Mouse (Mus musculus) urinary bladder, postnatal 25 days (tissue): ENCODE measurements at regions not wholly inside any gene's neighbourhood (a gene's known extent, or its start where the extent isn't known, plus 50 kb on each side); places are given as distances from the start of the nearest gene placed in this dataset.
A peak's percentile ranks its signal among the peaks of the same experiment; 100 is the strongest.
"Not testable (repeated sequence)": the region's sequence is repeated elsewhere in the genome, so short reads cannot be mapped to it uniquely, and the experiment has no call there.

Source experiments
- DNase-seq: peaks from one replicate; pipeline ENCODE4 v3.0.0; 2022; ENCODE audit warnings: low spot score

GRCm38 (mm10) chr1:193536552-193536951 is 166.5 kb upstream of the Camk1g start:
- DNase-seq, result no peak

DNA sequence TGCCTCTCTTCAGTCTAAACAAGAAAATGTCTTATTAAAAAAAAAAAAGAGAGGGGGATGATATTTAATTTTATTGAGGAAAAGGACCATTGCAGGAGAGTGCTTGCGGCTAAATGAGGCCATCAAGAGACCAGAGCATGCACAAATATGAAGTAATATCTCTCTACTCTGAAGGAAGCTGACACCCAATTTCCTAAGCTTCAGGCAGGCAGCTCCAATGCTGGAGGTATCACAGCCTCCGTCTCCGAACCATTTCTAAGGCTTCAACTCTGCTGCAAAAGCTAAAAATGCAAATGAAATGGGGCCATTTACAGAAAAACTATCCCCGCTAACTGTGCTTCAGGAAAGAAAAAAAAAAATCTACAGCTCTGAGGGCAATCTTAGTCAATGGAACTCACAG is 164.4 kb upstream of the Camk1g start:
- DNase-seq, result no peak

- no peak for DNase-seq
Observed at GRCm38 (mm10) chr1:193526501-193526900, 156.4 kb upstream of the Camk1g start.

DNA sequence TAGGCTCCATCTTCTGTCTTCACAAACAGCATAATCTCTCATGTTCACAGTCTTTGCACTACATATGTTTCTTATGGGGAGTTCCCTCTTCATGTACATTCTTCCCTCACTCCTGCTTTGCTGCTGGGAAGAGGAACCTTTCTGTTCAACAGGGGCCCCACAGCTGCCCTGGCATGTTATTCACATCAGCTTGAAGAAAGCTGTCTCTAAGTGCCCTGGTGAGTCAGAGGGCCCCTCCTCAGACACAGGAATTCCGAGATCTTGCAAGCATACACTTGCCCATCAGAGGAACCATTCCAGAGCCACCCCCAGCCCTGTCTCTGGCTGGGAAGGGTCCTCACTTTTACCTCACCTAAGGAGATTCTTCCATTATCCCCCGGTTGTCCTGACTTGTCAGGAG is 151.9 kb upstream of the Camk1g start:
- no peak for DNase-seq

GRCm38 (mm10) chr1:193518840-193519239 is 148.7 kb upstream of the Camk1g start:
- DNase-seq, result no peak

- DNase-seq, result no peak
Observed at GRCm38 (mm10) chr1:193517968-193518367, 147.9 kb upstream of the Camk1g start.

GRCm38 (mm10) chr1:193517293-193517692 is 147.2 kb upstream of the Camk1g start:
- DNase-seq, result no peak

DNA sequence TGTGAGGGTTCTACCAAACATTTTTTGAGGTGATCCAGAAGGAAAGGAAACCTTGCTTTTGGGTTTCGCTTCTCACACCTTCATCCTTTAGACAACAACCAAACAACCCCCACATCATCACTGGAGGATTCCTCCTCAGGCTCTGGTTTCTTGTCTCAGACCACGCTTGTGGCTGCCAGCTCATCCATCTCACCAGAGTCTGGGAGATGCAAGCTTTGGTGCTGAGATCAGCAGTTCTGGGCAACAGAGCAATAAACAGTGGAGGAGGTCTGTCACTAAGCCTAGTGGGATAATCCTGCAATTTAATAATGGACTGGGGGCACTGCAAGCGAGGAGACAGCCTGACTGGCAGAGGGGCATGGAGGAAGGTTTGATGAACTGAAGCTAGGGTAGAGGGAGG is 146.3 kb upstream of the Camk1g start:
- no peak for DNase-seq

DNA sequence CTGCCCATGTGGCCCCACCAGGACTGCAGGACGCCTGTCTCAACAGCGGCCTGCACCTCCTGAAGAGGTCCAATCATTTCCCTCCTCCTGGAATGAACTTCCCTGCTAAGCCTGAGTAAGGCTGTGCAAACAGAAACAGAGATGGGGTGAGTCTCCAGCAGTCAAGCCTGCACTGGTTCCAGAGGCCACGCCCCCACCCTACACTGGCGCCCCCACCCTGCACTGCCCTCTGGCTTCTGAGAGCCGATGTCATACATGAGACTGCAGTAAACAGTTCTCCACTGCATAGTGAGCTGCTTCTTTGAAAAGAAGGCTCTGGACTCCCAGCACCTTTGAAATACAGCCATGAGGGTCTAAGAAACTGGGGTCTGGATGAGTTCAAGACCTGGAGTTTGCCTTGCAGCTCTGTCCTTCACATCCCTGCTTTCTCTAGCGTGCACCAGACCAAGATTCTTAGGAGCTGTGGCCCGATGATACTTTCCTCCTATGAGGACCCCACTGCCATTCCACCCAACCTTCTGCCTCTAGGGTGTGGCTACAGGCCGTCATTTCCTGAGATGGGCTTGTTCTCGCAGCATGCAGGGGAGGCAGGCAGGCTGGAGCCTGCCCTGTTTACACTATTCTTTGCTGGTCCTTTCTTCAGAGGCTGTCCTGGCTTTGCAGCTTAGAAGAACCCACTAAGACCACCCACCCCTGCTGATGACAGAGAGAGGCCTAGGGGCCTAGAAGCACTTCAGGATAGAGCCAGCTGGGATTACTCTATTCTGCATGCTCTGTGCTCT is 144.0 kb upstream of the Camk1g start:
- DNase-seq, result peak; percentile 55

DNA sequence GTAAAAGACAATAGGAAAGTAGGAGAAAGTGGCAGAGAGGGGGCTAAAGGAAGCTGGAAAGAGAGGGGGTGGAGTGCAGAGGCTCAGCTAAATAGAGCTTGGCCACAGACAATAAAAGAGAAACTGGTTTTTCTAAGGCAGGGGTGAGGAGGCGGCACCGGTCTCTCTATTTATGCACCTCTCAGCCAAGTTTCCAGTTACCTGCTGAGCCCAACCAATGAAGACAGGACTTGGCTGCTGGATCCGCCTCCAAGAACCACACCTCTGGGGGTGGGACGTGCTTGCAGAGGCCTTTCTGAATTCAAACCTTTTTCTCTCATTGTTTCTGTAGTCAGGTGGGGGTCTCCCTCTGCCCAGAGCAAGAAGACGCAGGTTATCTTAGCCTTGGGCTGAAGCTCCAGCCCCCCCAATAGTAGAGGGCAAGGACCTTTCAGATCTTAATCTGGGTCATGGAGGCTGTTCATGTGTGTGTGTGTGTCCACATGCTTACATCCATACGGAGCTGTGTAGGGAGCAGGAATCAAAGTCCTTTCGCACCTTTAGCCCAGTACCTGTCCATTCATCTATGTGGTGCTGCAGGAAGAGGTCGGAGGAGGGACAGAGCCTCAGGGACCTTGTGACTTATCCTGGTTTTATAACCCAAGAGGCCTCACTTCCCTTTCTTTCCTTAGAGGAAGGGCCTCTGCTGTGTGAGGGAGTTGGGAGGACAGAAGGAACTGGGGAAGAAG is 140.1 kb upstream of the Camk1g start:
- no peak for DNase-seq

DNA sequence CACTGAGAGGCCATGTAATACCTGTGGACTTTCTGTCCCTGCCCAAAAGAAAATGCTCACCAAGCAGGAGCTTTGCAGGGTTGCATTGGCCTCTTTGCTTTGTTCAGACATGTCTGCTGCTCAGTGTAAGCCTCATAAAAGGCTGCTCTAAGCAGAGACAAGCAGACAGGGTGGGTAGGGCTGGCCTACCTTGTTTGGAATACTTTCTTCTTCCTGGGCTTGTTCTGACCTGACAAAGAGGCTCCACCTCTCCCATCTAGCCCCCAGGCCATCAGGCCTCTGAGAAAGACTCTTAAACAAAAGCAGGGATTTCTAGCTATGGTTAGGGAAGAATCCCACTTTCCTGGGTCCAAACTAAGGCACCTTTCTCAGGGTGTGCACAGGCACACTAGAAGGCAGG is 138.2 kb upstream of the Camk1g start:
- no peak for DNase-seq

DNA sequence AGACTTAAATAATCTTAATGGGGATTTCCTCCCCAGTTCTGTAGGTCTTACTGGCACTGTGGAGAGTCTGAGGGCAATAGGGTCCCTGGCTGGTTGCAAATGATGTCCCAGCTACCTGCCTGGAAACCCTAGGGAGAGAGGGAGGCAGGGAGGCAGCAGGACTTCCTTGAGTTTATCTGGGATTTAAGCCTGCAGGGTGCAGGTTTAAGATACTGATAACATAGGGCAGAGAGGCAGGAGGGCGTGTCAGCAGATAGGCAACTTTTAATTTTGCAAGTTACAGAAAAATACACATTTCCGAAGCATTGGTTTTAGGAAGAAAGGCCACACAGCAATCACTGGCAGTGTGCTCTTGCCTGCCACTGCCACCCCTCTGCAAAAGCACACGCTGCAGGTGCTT is 136.9 kb upstream of the Camk1g start:
- DNase-seq, result no peak

- DNase-seq, result no peak
Observed at GRCm38 (mm10) chr1:193505381-193505780, 135.3 kb upstream of the Camk1g start.

GRCm38 (mm10) chr1:193504611-193505010 is 134.5 kb upstream of the Camk1g start:
- no peak for DNase-seq

GRCm38 (mm10) chr1:193503624-193504325 is 133.7 kb upstream of the Camk1g start:
- peak; percentile 56 for DNase-seq

DNA sequence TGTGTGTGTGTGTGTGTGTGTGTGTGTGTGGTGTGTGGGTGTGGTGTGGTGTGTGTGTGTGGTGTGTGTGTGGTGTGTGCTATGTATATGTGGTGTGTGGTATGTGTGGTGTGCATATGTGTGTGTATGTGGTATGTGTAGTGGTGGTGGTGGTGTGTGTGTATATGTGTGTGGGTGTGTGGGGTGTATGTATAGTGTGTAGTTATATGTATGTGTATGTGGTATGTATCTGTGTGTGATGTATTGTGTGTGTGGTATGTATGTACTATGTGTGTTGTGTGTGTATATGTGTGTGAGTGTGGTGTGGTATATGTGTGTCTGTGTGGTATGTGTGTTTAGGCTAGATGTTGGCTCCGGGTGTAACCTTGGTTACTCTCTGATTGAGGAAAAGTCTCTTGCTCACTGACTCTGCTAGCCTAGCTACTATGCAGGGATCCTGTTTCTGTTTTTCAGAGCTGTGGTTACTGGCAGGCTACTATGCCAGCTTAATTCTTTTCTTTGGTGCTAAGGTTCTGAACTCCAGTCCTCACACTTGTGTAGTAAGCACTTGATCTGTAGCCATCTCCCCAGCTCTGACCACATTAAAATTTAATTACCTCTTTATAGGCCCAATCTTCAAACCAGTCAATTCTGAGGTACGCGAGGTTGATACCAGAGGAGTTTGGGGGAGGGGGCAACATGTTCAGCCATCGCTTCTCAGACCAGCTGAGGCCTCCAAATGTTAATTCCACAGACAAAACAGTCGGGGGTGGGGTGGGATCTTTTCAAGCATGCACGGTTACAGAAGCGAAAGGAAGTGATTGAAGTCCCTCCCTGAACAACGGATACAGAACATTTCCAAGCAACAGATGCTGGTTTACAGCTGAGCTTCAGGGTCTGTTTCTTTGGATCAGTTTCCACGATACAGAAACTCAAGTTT is 126.4 kb upstream of the Camk1g start:
- no peak for DNase-seq

GRCm38 (mm10) chr1:193488039-193488438 is 117.9 kb upstream of the Camk1g start:
- no peak for DNase-seq

DNA sequence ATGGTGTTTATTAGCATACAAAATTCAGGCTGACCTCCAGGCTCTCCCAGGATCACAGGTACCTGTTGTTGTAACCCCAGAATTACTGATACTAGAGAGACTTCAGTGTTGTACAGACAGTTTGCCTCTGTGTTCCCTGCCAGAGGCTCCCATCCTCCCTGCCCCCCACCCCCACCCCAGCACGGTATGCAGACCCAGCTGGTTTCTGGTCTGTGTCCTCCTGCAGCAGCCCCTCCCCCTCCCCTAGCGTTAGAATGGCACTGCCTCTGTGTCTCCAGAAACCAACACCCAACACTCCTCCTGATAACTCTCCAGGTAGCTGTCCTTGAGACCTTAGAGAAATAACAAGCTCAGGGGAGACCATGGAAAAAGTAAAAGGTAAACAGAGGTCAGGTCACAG is 116.6 kb upstream of the Camk1g start:
- DNase-seq, result not testable (repeated sequence)

DNA sequence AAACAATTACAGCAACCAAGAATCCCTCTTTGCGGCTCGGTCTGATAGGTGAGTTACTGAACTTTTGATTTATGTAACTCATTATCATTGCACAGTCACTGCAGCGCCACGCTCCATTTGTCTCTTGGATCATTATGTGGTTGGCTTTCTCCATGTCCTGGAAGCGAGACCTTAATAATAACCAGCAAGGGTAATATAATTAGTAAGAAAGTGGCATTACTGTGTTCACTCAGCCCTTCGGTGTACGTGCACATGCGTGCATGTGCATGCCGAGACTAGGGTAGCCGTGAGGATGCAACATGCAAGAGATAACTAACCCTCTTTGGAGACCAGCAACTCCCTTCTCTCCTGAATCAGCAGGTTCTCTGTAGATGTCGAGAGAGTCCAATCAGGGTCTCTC is 114.9 kb upstream of the Camk1g start:
- no peak for DNase-seq

GRCm38 (mm10) chr1:193477298-193477697 is 107.2 kb upstream of the Camk1g start:
- DNase-seq, result no peak

- no peak for DNase-seq
Observed at GRCm38 (mm10) chr1:193476805-193477204, 106.7 kb upstream of the Camk1g start.

- no peak for DNase-seq
Observed at GRCm38 (mm10) chr1:193466306-193466705, 96.2 kb upstream of the Camk1g start.
